Mouse (Mus musculus) mouse embryonic stem cell (cell line): ENCODE data around the gene Csrp3.

Source experiments
- in situ Hi-C, 2 experiments: fragments of 300-500 bp; cut with MboI; formaldehyde crosslinking; loops; 1 replicate in 1 of 2; 3 replicates in 1 of 2; pipeline ENCODE4 v1.14.3; 2019 to 2020; ENCODE audit warnings: low sequenced_read_pairs in 2 of 2, low pct_unique_long_range_greater_than_20kb in 1 of 2, mixed read lengths in 1 of 2; ENCODE audit not compliant: unreplicated experiment in 1 of 2

Csrp3 gene

DNA sequence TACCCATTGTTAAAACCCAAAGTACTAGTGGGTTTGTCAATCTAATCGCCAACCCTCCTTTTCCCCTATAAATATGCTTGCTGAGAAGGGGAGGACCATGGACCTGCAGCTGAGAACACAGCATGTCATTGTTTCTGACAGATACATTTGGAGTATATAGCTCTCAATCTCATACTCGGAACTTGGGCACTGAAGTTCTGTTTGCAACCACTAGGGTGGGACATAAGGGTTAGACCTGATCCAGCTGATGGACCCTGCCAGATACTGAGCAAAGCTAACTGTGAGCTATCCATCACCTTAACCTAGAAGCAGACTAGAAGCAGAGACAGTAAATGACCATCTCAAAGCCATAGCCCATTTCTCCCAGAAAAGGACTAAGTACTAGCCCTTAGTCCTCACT lies 9.4 kb downstream of the Csrp3 start:
- in situ Hi-C loops: no loop called here

DNA sequence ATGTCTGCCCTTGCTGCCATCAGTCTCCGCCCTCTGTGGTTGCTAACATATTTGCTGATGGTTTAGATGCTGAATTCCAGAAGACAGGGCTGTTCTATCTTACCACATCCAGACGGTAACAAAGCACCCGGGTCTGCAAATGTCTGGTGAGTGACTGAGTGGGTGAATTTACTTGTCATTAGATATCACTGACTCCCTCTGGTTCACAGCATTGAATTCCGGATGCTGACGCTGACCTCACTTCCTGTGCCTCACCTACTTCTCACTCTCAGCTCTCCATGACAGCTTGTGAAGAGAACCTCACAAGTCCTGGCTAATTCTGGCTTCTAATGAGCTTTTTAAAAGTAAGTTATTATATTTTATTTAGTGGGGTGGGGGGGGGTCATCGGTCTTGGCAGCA lies 10.9 kb downstream of the Csrp3 start:
- in situ Hi-C loops: no loop called here

DNA sequence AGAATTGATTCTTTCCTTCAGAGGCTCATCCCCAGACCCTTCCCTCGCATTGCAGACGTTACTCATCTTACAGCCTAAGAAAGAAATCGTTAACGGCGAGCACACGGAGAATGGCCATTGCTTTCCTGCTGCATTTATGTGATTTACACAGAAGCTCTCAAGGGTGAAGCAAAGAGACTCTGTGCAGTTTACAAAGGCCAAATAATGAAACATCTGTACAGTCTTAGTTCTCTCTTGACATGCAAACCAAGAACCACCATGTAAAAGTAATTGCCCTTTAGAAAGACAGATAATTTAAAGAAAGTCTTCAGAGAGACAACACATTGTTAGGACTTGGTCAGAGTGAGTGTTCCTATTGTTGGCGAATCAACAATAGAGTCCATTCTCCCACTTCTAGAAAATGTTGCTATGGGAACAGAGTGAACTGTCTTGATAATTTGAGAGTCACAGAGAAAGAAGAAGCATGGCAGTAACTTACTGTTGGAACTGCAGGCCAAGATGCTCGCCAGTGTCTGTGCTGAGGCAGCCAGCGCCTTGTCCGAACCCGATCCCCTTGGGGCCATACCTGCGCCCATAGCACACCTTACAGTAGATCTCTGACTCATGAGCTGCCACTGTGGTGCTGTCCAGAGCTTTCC lies 12.7 kb downstream of the Csrp3 start:
- in situ Hi-C loops: no loop called here

DNA sequence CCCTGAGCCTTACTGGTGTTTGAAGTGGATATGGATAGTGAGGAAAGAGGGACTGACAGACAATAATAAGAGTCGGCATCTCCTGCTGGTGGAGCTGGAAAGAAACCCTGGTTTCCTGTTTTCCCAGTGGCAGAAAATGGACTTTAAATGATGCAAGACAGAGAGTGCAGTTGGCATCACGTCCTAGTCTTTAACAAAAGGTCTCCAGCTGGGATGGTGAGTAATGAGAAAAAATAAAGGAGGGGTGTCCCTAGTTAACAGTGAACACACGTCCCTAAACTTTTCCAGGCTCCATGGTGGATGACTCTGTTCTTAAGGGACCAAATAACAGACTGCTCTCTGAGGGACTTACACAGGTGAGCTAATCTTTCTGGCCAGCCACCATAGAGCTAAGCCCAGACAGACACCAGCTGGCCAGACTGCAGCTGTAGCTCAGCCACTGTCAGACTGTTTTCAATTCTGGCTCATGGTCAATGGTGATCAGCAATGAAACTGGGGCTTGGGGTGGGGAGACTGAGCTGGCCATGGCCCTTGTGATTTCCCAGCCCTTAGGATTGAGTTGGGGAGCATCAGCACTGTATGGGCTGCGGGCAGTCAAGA lies 13.4 kb downstream of the Csrp3 start:
- in situ Hi-C loops: no loop called here

DNA sequence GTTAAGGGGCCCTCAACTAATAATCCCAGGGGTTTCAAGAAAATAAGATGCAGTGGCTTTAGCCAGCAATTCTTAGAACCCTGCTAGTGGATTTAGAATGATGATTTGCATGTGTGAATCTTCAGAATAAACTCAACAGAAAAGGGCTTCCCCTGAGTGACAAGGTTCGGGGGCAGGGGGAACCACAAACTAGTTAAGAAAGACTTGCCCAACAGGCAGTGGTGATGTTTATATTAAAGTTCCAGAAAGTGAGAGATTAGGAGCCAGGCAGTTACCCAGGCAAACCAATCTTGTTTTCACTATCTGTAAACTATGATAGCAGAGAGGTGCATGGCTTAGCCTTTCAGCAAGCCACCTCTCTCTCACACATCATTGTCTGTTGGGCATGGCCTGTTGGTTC lies 15.1 kb downstream of the Csrp3 start:
- in situ Hi-C loops: no loop called here

DNA sequence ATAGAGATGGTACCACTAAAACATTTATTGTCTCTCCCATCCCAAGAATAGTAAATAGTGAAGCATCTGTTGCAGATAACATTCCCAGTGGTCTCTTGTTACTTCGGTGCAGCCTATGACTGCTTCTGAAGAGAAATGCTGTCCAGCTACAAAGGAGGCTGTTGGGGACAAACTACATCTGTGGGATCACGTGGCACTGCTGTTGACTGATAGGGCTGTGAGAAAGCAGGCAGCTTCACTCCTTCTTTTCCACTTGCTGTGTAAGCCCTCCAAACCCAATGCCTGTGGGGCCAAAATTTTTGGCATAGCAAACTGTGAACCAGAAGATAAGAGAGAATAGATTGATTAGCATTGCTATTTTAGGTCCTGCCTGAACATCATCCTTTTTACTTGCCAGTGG lies 17.4 kb downstream of the Csrp3 start:
- in situ Hi-C loops: no loop called here

DNA sequence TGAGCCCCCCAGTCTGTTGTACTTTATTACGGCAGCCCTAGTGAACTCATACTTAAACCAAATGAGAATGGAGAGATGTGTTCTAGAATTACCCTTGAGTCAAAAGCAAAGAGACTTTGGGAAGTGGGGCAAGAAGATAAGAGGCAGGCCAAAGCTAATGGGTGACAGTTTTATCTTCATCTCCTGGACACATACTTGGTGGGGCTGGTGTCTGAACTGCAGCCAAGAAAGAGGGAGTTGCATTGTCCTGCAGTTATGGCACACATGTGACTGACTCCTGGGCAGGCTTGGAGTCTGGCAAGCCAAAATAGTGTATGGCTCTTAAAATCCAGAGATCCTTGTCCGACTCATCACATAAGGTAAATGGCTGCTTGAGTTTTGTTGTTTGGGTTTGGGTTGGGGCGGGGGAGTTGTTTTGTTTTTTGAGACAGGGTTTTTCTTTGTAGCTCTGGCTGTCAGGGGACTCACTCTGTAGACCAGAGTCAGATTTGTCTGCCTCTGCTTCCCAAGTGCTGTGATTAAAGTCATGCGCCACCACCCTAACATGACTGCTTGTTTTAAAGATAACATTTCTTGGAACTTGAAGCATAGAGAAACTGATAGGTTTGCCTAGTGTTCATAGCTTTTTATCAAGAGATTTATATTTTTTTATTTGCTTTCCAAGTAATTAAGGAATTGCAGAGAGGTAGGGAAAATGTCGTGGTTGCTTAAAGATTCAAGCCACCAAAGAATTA lies 18.5 kb downstream of the Csrp3 start:
- in situ Hi-C loops: no loop called here

DNA sequence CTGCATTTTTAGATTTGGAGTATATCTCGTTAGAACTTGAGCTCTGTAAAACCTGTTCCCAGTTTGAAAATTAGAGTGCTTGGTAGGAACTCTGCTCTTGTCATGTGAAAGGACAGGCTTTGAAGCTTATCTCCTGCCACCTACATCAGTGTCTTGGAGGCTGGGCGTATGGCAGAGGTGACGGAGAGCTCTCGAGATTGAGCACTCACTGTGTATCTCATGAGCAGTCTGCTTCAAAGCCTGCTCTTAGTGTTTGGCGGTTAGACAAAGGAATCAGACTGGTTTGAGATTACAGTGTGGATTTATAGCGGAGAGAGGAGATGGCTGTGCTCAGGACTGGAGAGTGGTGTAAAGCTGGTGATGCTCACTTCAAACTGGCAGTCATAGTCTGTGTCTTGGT lies 22.7 kb downstream of the Csrp3 start:
- in situ Hi-C loops: no loop called here

DNA sequence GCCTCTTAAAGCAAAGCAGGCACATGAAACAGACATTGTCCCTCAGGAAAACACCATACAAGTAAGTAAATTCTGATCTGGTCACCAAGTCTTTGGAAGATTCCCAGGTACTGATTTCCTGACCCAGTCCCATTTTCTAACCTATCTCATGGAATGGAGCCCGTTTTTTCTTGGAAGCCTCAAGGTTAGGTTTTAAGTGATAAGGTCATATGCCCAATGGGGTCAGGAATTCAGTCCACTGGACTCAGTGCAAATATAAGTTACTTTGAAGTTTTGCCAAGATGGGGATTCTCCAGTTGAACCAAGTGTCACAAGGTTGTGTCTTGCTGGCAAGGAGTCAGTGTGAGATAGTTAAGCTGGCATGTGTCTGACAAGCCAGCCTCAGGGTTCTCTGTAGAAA lies 23.2 kb downstream of the Csrp3 start:
- in situ Hi-C loops: no loop called here

DNA sequence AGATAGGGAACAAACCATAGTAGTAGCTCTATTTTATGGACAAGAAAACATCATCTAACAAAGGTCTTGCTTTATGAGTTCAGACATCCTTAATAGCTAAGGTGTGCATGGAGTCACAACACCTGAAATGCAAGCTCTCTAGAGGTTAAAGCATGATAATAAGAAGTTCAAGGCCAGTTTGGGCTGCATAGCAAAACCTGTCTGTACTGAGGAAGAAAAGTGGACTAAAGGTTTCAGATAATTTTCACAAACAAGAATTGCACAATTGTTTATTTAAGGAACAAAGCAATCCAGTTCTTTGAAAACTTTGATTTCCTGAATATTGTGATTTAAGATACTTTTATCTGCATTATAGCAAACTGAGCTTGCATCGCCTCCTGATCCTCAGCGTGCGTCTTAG lies 24.2 kb downstream of the Csrp3 start:
- in situ Hi-C loops: no loop called here

DNA sequence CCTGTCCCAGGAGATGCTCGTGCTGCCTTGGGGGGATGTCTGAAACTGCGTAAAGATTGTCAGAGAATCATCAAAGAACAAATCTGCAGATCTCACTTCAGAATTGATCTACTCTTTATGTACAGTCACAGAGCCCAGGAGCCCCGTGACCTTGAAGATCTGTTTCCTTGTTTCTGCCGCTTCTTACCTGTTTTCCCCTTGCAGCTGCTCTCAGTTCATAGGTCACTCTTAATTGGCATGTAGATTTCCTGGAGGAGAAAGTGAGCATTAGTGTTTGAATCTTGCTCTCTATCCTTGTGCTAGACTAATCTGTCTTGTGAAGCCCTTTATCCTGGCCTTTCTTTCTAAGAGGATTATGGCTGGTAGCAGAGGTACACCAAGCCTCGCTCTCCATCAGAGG lies 26.2 kb downstream of the Csrp3 start:
- in situ Hi-C loops: no loop called here

DNA sequence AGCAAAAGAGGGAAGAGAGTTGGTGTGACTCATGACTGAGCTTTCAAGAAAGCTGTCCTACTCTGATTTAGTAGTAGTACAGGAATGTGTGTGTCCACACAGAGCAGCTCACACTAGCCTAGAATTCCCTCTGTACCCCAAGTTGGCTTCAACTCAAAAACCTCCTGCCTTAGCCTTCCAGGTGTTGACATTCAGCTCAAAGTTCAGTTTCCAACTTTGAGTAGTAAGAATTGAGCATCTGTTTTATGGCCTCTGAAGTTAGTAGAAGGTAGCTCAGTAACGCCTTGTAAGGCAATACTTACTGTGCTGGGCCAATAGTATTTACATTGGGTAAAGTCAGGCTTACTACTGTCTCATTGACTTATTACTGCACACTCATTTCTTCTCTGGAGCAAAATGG lies 34.2 kb downstream of the Csrp3 start:
- in situ Hi-C loops: no loop called here

DNA sequence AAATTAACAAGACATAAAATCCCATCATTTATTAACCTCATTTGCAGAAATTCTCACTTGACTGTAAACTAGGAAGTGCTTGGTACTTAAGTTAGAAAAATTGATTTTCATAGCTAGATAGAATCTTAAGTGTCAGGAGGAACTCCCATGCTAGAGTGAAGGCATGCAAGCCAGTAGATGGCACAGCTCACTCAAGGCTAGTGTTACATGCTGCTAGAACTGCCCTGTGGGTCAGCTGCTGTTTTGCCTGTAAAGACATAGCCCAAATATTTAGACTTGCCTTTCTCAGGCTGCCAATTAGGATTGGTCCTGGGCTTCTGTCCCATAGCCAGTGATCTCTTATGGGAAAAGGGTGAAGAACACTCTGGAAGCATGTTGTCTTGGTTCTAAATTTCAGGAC lies 35.5 kb downstream of the Csrp3 start:
- in situ Hi-C loops: no loop called here

DNA sequence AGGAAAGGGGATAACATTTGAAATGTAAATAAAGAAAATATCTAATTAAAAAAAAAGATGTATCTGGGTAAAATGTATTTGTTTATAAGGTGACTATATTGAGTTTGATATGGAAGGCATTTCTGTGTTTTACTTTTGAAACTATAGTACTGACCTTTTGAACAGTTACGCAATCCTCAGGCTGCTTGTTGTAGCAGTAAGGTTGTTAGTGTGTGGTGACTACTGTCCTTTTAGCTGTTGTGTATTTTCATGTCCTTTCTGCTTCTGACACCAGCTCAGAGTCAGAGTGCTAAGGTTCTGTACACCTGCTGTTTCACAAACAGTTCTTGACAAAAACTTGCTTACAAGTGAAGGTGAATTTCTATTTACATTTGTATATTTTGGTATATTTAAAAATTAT lies 37.2 kb downstream of the Csrp3 start:
- in situ Hi-C loops: no loop called here

DNA sequence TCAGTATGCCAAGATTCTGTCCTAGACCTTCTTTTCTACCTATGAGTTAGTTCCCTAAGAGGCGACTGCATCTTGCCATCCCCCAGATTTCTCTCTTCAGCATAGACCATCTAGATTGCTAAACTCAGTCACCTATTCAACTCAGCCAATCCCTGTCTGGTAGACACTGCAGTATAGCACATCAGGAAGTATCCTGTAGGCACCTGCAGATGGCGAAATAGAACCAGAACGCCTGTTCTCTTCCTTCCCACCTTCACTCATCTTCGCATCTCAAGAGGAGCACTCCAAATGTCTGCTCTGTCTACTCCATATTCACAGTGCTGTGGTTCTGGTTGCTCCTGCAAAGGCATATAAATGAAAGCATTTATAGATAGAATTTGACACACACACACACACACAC lies 41.2 kb downstream of the Csrp3 start:
- in situ Hi-C loops: no loop called here

DNA sequence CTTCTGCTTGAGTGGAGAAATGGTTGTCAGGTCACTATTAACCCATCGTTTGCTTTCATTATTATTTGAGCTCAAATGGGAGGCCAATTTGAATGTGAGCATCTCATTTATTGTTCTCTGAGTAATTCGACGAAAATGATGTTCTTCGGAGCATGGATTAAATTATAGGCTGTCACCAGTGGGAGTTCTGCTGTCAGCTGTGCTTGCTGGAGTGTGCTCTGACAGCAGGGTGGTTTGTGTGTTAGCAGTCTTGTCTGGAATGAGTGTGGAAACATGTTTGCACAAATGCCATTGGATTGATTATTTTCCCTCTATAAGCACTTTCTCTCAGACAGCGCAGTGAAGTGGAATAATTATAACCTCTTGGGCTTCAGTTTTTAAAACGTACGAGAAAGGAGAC lies 44.5 kb downstream of the Csrp3 start:
- in situ Hi-C loops: no loop called here

DNA sequence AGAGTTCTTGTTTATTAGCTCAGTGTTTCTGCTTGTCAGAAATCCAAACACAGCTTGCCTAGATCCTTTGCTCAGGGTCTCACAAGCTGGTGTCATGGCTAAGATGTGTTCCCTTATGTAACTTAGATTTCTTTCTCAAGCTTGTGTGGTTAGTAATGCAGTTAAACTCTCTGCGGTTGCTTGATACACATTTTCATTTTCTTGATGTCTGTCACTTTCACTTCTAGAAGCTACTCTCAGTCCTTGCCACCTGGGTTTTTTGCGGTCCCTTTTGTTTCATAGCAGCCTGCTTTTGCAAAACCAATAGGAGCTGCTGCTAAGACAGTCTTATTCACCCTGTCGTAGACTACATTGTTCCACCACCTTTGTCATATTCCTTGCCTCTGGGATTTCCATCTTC lies 52.7 kb downstream of the Csrp3 start:
- in situ Hi-C loops: loop anchor here in 1 of 2 experiments (10.0 kb wide), 1 partner anchor 80 kb away; no protein-coding TSS in a partner anchor

DNA sequence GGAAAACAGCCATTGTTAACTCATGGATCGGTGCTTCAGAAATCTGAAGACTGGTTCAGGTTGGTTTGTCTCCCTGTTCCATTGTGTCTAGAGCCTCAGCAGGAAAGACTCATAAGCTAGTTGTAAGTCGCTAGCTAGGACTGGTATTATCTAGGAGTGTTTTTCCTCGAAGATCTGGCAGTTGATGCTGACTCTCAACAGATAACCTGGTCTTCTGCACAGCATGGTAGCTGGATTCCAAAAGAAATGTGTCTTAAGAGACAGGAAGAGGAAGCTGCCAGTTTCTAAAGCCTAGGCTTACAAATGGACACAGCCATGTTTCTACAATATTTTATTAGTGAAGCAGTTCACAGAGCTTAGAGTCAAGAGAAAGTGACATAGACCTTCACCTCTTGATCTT lies 56.4 kb downstream of the Csrp3 start:
- in situ Hi-C loops: loop anchor here in 1 of 2 experiments (10.0 kb wide), 1 partner anchor 83 kb away; no protein-coding TSS in a partner anchor

DNA sequence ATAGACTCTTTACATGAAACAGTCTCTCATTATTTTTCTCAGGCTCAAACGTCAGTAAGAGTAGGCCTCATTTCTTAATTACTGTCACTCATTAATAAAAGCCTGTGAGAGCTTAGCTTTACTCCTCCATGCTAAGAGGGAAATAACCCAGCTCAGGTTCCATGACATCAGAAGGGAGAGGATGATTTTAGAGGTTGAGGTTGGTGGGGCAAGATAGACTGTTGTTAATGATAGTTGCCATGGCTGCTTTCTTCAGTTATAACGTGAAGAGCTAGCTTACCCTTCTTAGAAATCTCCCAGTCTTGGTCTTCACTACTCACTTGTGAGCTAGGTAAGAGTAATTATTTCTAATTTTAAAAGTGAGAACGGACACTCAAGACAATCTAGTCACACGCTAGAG lies 57.7 kb downstream of the Csrp3 start:
- in situ Hi-C loops: loop anchor here in 1 of 2 experiments (10.0 kb wide), 1 partner anchor 85 kb away; no protein-coding TSS in a partner anchor
